Mouse (Mus musculus) midbrain, postnatal 0 days (tissue): ENCODE measurements at regions not wholly inside any gene's neighbourhood (a gene's known extent, or its start where the extent isn't known, plus 50 kb on each side); places are given as distances from the start of the nearest gene placed in this dataset.

Source experiments
- ATAC-seq: fragments of 200-750 bp; cut with Nextera tagmentation; 2 replicates; pipeline ENCODE4 v1.8.0; 2017; ENCODE audit warnings: moderate number of reproducible peaks, mild to moderate bottlenecking, moderate TSS enrichment, moderate library complexity; ENCODE audit not compliant: low FRiP score
- DNase-seq: peaks from one replicate; pipeline ENCODE4 v3.0.0-alpha.2; 2015; ENCODE audit warnings: low spot score
- H3K27ac ChIP-seq: fragments of 300-500 bp; sonication (generic); 2 replicates; pipeline ENCODE4 v1.5.1; 2014; ENCODE audit warnings: low read depth, mild to moderate bottlenecking, low read length, mixed read lengths
- H3K27me3 ChIP-seq: fragments of 300-500 bp; sonication (generic); 2 replicates; pipeline ENCODE4 v1.6.1; 2014; ENCODE audit warnings: low read length, control low read depth, mixed read lengths; ENCODE audit not compliant: insufficient read depth
- H3K36me3 ChIP-seq: fragments of 300-500 bp; sonication (generic); 2 replicates; pipeline ENCODE4 v1.6.1; 2014; ENCODE audit warnings: low read length, control low read depth, mixed read lengths; ENCODE audit not compliant: insufficient read depth
- H3K4me1 ChIP-seq: fragments of 300-500 bp; sonication (generic); 2 replicates; pipeline ENCODE4 v1.6.1; 2014; ENCODE audit warnings: mild to moderate bottlenecking, control low read depth, antibody characterized with exemption, low read length, mixed read lengths; ENCODE audit not compliant: insufficient read depth
- H3K4me2 ChIP-seq: fragments of 300-500 bp; sonication (generic); 2 replicates; pipeline ENCODE4 v1.6.1; 2014; ENCODE audit warnings: low read depth, mild to moderate bottlenecking, low read length, mixed read lengths; ENCODE audit not compliant: poor library complexity, severe bottlenecking
- H3K4me3 ChIP-seq: fragments of 300-500 bp; sonication (generic); 2 replicates; pipeline ENCODE4 v1.5.1; 2014; ENCODE audit warnings: low read depth, mild to moderate bottlenecking, low read length, moderate library complexity
- H3K9ac ChIP-seq: fragments of 300-500 bp; sonication (generic); replicated peaks from 2 replicates; pipeline ENCODE4 v1.6.1; 2014; ENCODE audit warnings: mild to moderate bottlenecking, low read length, moderate library complexity, mixed read lengths; ENCODE audit not compliant: poor library complexity, severe bottlenecking
- H3K9me3 ChIP-seq: fragments of 300-500 bp; sonication (generic); 2 replicates; pipeline ENCODE4 v1.6.1; 2016; ENCODE audit warnings: low read length, control low read depth
- CTCF ChIP-seq: IDR thresholded peaks from 2 replicates; pipeline ENCODE4 v1.5.1; 2016; ENCODE audit warnings: antibody characterized with exemption, mild to moderate bottlenecking
- WGBS: fragments of 180-500 bp; shearing (Covaris S2); extraction: QIAGEN DNeasy Blood & Tissue Kit; methylation state at CpG from one replicate; pipeline ENCODE4 v1.1.7; 2014; 5-methylcytosine and 5-hydroxymethylcytosine counted together

DNA sequence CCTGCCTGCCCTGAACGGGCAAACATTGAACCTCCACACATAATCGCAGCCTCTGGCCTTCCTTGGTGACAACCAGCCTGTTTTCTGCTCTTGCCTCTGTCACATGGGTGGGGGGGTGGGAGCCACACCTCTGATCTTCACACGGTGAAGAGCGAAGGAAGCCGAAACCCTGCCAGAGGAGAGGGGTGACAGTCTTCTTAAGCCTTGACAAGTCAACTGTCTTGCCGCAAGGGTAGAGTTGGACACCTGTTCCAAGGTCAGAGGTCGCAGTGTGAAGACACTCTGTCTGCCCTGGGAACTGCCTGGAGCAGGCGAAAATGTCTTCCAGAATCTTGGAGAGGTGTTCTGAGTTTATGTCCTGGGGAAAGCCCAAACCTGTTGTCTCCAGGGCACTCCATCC is 364.8 kb upstream of the 3110018I06Rik start:
- no peak overlapping the region for H3K4me3 ChIP-seq
- H3K4me1 ChIP-seq: no peaks in the 10 kb centered on the region
- no peaks in the 10 kb centered on the region for H3K9me3 ChIP-seq
- ATAC-seq (no peak), DNase-seq (no peak)
- 88% methylated on average over 8 of the region's 8 CpGs for WGBS
- no peaks in the 10 kb centered on the region for H3K27me3 ChIP-seq
- no peak overlapping the region for H3K9ac ChIP-seq
- H3K27ac ChIP-seq: no peak overlapping the region
- no peak for TF ChIP-seq CTCF
- H3K36me3 ChIP-seq: no peaks in the 10 kb centered on the region
- no peak overlapping the region for H3K4me2 ChIP-seq

DNA sequence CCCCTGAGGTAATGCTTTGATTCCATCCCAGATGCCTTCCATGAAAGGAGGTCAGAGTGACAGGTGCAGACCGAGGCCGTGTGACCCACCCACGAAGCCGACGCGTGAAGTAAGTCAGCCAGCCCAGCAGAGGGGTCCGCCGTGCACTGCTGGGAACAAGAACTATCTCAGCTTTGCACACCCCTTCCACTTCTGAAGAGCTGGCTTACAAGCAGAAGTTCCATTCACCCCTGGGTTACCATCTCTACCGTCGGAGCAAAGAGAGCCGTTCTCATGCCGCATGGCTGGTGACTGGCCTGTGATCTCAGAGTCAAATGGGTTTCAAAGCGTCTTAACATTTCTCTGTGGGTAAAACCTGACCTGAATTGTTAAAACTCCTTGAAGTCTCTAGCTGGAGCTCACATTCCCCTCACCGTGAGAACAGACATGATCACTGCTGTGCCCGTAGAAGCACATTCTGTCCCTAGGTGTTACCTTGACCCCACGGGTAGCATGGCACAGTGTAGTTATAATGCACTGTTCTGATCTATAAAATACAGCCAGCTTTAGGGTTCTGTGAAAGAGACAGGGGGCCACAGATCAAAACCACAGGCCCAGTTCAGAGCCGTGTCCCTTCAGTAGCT is 364.1 kb upstream of the 3110018I06Rik start:
- Histone ChIP-seq H3K4me3 (no peak overlapping the region), H3K4me2 (no peak overlapping the region), H3K27ac (no peak overlapping the region), H3K27me3 (no peaks in the 10 kb centered on the region), H3K9me3 (no peaks in the 10 kb centered on the region), H3K36me3 (no peaks in the 10 kb centered on the region), H3K9ac (no peak overlapping the region), H3K4me1 (no peaks in the 10 kb centered on the region)
- no peak for ATAC-seq
- no peak for TF ChIP-seq CTCF
- no peak for DNase-seq
- WGBS: 75% methylated on average over 17 of the region's 17 CpGs

DNA sequence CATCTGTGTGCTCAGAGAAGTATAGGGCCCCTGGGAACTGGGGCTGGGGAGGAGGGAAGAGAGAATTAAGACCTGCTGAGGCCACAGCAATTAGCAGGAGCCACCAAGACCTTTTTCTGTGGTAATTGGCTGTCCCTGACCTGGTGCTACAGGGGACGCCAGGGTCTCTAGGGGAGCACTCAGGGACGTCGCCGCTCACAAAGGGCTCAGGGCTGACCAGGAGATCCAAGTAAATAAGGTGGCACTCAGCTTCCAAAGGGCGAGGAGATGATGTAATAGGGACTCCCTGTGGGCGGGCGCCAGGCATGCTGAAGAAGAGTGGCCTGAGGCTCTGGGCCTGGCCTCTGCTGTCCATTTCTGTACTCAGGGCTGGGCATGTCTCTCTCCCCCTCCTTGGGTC is 363.2 kb upstream of the 3110018I06Rik start:
- H3K4me3 ChIP-seq: no peak overlapping the region
- no peak for TF ChIP-seq CTCF
- H3K27me3 ChIP-seq: no peaks in the 10 kb centered on the region
- H3K4me2 ChIP-seq: no peak overlapping the region
- no peak overlapping the region for H3K9ac ChIP-seq
- ATAC-seq: no peak
- H3K4me1 ChIP-seq: no peaks in the 10 kb centered on the region
- H3K27ac ChIP-seq: no peak overlapping the region
- 75% methylated on average over 7 of the region's 7 CpGs for WGBS
- no peaks in the 10 kb centered on the region for H3K36me3 ChIP-seq
- DNase-seq: no peak
- H3K9me3 ChIP-seq: no peaks in the 10 kb centered on the region

DNA sequence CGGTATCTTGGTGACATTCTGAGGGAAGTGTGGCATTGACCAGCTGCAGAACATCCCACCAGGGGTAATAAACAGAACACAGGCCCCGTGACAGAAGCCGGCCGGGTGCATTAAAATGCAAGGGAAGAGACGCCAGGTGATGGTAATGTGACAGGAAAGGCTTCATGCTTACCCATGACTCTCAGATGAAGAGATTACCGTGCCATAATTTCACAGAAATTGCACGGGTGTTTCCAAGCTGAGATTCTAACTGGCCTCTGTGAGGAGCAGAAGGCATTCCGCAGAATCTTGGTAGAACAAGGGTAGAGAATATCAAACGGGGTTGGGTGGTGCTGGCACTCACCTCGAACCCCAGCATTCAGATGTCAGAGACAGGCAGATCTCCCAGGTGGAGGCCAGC is 362.4 kb upstream of the 3110018I06Rik start:
- Histone ChIP-seq H3K27ac (no peak overlapping the region), H3K4me2 (no peak overlapping the region), H3K4me1 (no peaks in the 10 kb centered on the region), H3K27me3 (no peaks in the 10 kb centered on the region), H3K9ac (no peak overlapping the region), H3K4me3 (no peak overlapping the region), H3K36me3 (no peaks in the 10 kb centered on the region), H3K9me3 (no peaks in the 10 kb centered on the region)
- WGBS: 81% methylated on average over 10 of the region's 10 CpGs
- DNase-seq: no peak
- TF ChIP-seq CTCF: no peak
- ATAC-seq: no peak

DNA sequence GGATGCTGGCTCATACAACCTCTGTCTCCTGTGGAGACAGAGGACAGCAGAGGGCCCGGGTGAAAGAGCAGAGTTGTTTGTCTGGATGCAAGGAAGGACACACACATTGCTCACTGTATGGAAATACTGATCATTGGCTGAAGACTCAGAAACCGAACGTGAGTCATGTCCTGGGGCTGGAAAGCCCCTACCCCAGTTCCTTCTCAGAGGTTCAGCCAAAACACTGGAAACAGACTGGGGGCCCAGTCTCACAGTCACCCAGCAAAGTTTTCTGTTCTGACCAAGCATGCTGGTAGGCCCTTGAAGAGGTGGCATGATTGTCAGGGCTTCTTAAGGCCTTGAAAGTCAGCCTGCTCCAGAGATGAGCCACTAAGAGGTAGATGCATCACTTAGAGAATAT is 360.8 kb upstream of the 3110018I06Rik start:
- H3K27me3 ChIP-seq: no peaks in the 10 kb centered on the region
- no peak overlapping the region for H3K4me2 ChIP-seq
- no peak overlapping the region for H3K9ac ChIP-seq
- no peak for DNase-seq
- no peak for ATAC-seq
- no peaks in the 10 kb centered on the region for H3K36me3 ChIP-seq
- no peak overlapping the region for H3K27ac ChIP-seq
- WGBS: 74% methylated on average over 3 of the region's 3 CpGs
- H3K9me3 ChIP-seq: no peaks in the 10 kb centered on the region
- no peak for TF ChIP-seq CTCF
- no peak overlapping the region for H3K4me3 ChIP-seq
- no peaks in the 10 kb centered on the region for H3K4me1 ChIP-seq

DNA sequence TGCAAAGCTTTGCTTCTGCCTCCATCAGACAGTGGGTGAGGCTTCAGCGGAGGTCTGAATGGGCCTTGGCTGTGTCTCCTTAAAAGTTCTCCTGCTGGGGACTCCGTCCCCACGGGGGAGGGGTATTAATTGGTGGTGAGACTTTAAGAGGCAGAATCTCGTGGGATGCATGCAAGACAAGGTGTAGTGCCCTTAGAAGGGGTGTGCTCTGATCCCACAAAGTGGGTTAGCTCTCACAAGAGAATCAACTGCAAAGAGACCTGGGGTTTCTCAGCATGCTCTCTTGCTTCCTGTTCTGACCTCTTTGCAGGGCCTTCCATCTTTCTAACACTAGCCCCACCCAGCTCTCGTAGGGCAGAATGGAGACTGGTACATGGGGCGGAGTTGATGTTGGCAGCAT is 359.2 kb upstream of the 3110018I06Rik start:
- no peaks in the 10 kb centered on the region for H3K27me3 ChIP-seq
- ATAC-seq (no peak), DNase-seq (no peak)
- no peak overlapping the region for H3K4me3 ChIP-seq
- 70% methylated on average over 6 of the region's 6 CpGs for WGBS
- no peak for TF ChIP-seq CTCF
- no peaks in the 10 kb centered on the region for H3K36me3 ChIP-seq
- H3K9ac ChIP-seq: no peak overlapping the region
- no peak overlapping the region for H3K27ac ChIP-seq
- H3K4me2 ChIP-seq: no peak overlapping the region
- H3K9me3 ChIP-seq: no peaks in the 10 kb centered on the region
- H3K4me1 ChIP-seq: no peaks in the 10 kb centered on the region
